Mouse (Mus musculus) hindbrain, embryonic 14.5 days (tissue): ENCODE measurements around the gene Sox6. TPM values are rescaled to one million over a fixed set of nuclear protein-coding genes. Genes with fewer than 3 reads are reported as not detected.

Experiments
- ATAC-seq: fragments of 200-750 bp; cut with Nextera tagmentation; 2 replicates; pipeline ENCODE4 v1.8.0; 2017; ENCODE audit warnings: moderate number of reproducible peaks, mild to moderate bottlenecking, moderate TSS enrichment, moderate library complexity; ENCODE audit not compliant: low FRiP score
- DNase-seq: peaks from one replicate; pipeline ENCODE4 v3.0.0-alpha.2; 2015; ENCODE audit warnings: low spot score
- H3K27ac ChIP-seq: fragments of 300-500 bp; sonication (generic); 2 replicates; pipeline ENCODE4 v1.5.1; 2014; ENCODE audit warnings: mild to moderate bottlenecking, moderate library complexity
- H3K27me3 ChIP-seq: fragments of 300-500 bp; sonication (generic); 2 replicates; pipeline ENCODE4 v1.6.1; 2014; ENCODE audit warnings: mild to moderate bottlenecking, low read length, mixed read lengths; ENCODE audit not compliant: control insufficient read depth, insufficient read depth
- H3K36me3 ChIP-seq: fragments of 300-500 bp; sonication (generic); replicated peaks from 2 replicates; pipeline ENCODE4 v1.6.1; 2014; ENCODE audit not compliant: control insufficient read depth, insufficient read depth
- H3K4me1 ChIP-seq: fragments of 300-500 bp; sonication (generic); replicated peaks from 2 replicates; pipeline ENCODE4 v1.6.1; 2014; ENCODE audit warnings: antibody characterized with exemption, low read length, mixed read lengths; ENCODE audit not compliant: control insufficient read depth, insufficient read depth
- H3K4me2 ChIP-seq: fragments of 300-500 bp; sonication (generic); replicated peaks from 2 replicates; pipeline ENCODE4 v1.6.1; 2014; ENCODE audit warnings: mild to moderate bottlenecking, moderate library complexity
- H3K4me3 ChIP-seq: fragments of 300-500 bp; sonication (generic); replicated peaks from 2 replicates; pipeline ENCODE4 v1.5.1; 2014; ENCODE audit warnings: mild to moderate bottlenecking, low read length
- H3K9ac ChIP-seq: fragments of 300-500 bp; sonication (generic); 2 replicates; pipeline ENCODE4 v1.6.1; 2014
- H3K9me3 ChIP-seq: fragments of 300-500 bp; sonication (generic); 2 replicates; pipeline ENCODE4 v1.6.1; 2016; ENCODE audit warnings: low read length; ENCODE audit not compliant: control insufficient read depth
- WGBS: fragments of 180-500 bp; shearing (Covaris S2); extraction: QIAGEN DNeasy Blood & Tissue Kit; methylation state at CpG from one replicate; pipeline ENCODE4 v1.1.7; 2014; 5-methylcytosine and 5-hydroxymethylcytosine counted together
- polyA plus RNA-seq: library from polyadenylated mRNA; unstranded; fragments of >200 nt; fragmentation: Nextera tagmentation; extraction: Ambion mirVana; gene quantifications from 2 replicates; pipeline ENCODE4 v1.2.1, GENCODE M21; 2014

Gene Sox6
- polyA plus RNA-seq, 1 experiment from 2014 or later = 32.7 TPM

GRCm38 (mm10) chr7:115952235-115952634 lies 86.4 kb downstream of the Sox6 start:
- Histone ChIP-seq H3K9me3 (no peaks in the 10 kb centered on the region), H3K36me3 (no peaks in the 10 kb centered on the region), H3K27ac (no peak overlapping the region), H3K4me1 (no peaks in the 10 kb centered on the region), H3K27me3 (no peaks in the 10 kb centered on the region), H3K4me2 (no peak overlapping the region), H3K9ac (no peak overlapping the region), H3K4me3 (no peak overlapping the region)
- ATAC-seq (no peak), DNase-seq (no peak)
- WGBS = 71% methylated on average over 3 of the region's 3 CpGs

- Histone ChIP-seq H3K4me3 (no peak overlapping the region), H3K36me3 (no peaks in the 10 kb centered on the region), H3K4me1 (no peaks in the 10 kb centered on the region), H3K9ac (no peak overlapping the region), H3K9me3 (no peaks in the 10 kb centered on the region), H3K27ac (no peak overlapping the region), H3K4me2 (no peak overlapping the region), H3K27me3 (no peaks in the 10 kb centered on the region)
- ATAC-seq (no peak), DNase-seq (no peak)
- WGBS = 80% methylated on average over 4 of the region's 4 CpGs
These were observed 86.9 kb downstream of the Sox6 start for GRCm38 (mm10) chr7:115951689-115952088.

GRCm38 (mm10) chr7:115947916-115948315 lies 90.7 kb downstream of the Sox6 start:
- no peak for DNase-seq
- H3K9me3 ChIP-seq = no peaks in the 10 kb centered on the region
- H3K9ac ChIP-seq = no peak overlapping the region
- 67% methylated on average over 2 of the region's 2 CpGs for WGBS
- H3K36me3 ChIP-seq = no peaks in the 10 kb centered on the region
- no peak overlapping the region for H3K4me2 ChIP-seq
- no peak overlapping the region for H3K27ac ChIP-seq
- H3K4me1 ChIP-seq = no peaks in the 10 kb centered on the region
- ATAC-seq = no peak
- H3K4me3 ChIP-seq = no peak overlapping the region
- H3K27me3 ChIP-seq = no peaks in the 10 kb centered on the region

DNA sequence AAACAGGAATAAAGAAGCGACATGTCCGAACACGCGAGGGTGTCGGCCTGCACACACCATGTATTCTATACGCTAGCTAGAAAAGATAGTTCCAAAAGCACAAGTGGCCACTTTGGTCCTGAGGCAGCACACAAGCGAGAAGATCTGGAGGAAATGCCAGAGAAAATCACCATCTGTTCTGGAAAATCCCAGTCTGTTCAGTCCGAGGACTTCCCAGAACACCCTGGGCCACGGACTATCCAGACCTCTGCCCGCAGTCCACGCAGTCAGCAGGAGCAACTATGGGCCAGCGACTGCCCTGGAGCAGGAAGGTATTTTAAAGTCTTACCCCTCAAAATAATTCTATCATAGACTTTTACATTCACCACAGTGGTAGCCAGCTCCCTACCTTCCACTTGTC lies 92.0 kb downstream of the Sox6 start:
- 96% methylated on average over 12 of the region's 12 CpGs for WGBS
- Histone ChIP-seq H3K9me3 (no peaks in the 10 kb centered on the region), H3K27me3 (no peaks in the 10 kb centered on the region), H3K9ac (no peak overlapping the region), H3K4me1 (no peaks in the 10 kb centered on the region), H3K4me2 (no peak overlapping the region), H3K27ac (no peak overlapping the region), H3K36me3 (no peaks in the 10 kb centered on the region), H3K4me3 (no peak overlapping the region)
- ATAC-seq = no peak
- DNase-seq = no peak

DNA sequence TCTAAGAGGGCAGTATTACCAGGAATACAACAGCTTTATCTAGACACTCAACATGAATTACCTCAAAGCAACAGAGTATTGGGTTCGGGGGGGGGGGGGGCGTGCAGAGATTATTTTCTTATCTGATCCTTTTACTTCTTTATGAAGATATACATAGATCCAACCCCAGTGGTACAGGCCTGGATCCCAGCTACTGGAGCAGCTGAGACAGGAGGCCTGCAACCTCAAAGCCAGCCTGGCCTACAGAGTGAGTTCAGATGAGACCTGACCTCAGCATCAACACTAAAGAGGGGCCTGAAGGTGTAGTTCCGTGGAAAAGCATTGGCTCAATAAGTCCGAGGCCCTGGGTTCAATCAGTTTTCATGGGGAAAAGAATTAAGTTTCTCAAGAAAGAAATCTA lies 93.1 kb downstream of the Sox6 start:
- Histone ChIP-seq H3K27me3 (no peaks in the 10 kb centered on the region), H3K4me1 (no peaks in the 10 kb centered on the region), H3K27ac (no peak overlapping the region), H3K4me3 (no peak overlapping the region), H3K4me2 (no peak overlapping the region), H3K9me3 (no peaks in the 10 kb centered on the region), H3K9ac (no peak overlapping the region), H3K36me3 (no peaks in the 10 kb centered on the region)
- 90% methylated on average over 4 of the region's 4 CpGs for WGBS
- DNase-seq (no peak), ATAC-seq (no peak)

DNA sequence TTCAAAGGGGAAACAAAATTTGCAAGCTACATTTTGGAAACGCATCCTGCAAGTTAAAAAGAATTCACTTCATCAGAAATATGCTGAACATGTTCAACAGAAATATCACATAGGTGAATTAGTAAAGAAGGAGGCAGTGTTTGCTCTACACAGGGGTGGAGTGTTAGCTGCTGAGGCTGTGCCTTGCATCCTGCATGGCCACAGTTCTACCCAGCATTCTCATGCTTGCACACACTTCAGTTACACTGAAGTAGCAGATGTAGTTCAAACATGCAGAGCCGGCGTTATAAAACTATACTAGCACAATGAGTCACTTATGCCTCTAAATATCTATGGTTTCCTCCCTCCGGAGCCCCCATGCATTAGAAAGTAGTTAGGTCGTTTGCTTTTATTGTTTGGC lies 94.3 kb downstream of the Sox6 start:
- Histone ChIP-seq H3K4me2 (no peak overlapping the region), H3K27me3 (no peaks in the 10 kb centered on the region), H3K4me3 (no peak overlapping the region), H3K36me3 (no peaks in the 10 kb centered on the region), H3K27ac (no peak overlapping the region), H3K4me1 (no peaks in the 10 kb centered on the region), H3K9me3 (no peaks in the 10 kb centered on the region), H3K9ac (no peak overlapping the region)
- DNase-seq (no peak), ATAC-seq (no peak)
- 69% methylated on average over 5 of the region's 5 CpGs for WGBS

GRCm38 (mm10) chr7:115941766-115942165 lies 96.8 kb downstream of the Sox6 start:
- H3K4me3 ChIP-seq = no peak overlapping the region
- no peak for ATAC-seq
- no peak overlapping the region for H3K9ac ChIP-seq
- H3K36me3 ChIP-seq = no peaks in the 10 kb centered on the region
- WGBS = 60% methylated on average over 6 of the region's 6 CpGs
- H3K4me2 ChIP-seq = no peak overlapping the region
- no peak for DNase-seq
- no peaks in the 10 kb centered on the region; the same call in 1 of the 2 replicates for H3K27me3 ChIP-seq
- H3K27ac ChIP-seq = no peak overlapping the region
- no peaks in the 10 kb centered on the region for H3K9me3 ChIP-seq
- H3K4me1 ChIP-seq = no peaks in the 10 kb centered on the region

DNA sequence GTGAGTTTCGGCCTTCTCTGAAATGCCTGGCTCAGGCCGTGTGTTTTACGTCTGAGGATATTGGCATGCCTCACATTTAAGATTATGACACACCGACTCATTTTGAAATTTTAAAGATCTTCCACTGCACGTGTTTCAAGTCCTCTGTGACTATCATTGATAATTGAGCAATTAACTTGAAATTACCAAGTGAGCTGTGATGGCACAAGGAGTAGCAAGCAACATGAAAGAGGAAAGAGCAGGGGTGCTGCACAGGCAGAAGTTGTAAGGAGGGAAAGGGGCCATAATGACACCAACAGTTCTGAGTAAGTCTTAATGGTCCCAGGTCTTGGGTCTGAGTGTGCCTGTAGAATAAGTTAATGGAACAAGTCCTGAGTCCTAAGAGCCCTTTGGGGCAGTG lies 99.3 kb downstream of the Sox6 start:
- Histone ChIP-seq H3K9ac (no peak overlapping the region), H3K27me3 (no peaks in the 10 kb centered on the region; the same call in 1 of the 2 replicates), H3K4me2 (no peak overlapping the region), H3K4me1 (no peaks in the 10 kb centered on the region), H3K4me3 (no peak overlapping the region), H3K36me3 (no peaks in the 10 kb centered on the region), H3K27ac (no peak overlapping the region), H3K9me3 (no peaks in the 10 kb centered on the region)
- no peak for DNase-seq
- no peak for ATAC-seq
- 84% methylated on average over 5 of the region's 5 CpGs for WGBS

DNA sequence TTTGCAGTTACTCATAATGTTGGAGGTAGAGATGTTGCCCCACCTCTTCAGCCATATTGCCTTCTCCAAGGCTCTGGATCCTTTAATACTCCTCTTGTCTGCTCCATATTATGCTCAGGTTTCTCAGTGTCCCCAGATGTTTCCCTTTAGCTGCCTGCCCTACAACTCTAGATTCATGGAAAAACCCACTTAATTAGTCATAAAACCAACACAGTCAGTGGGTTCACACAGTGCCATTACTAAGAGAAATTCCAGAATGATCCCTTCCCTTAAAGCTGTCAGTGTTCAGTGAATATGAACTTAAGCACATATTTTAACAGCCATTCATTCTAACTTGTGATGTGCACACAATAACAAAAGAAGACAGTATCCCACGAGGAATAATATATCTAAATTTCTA lies 101.7 kb downstream of the Sox6 start:
- Histone ChIP-seq H3K36me3 (no peaks in the 10 kb centered on the region), H3K27ac (no peak overlapping the region), H3K4me2 (no peak overlapping the region), H3K4me1 (no peaks in the 10 kb centered on the region), H3K9ac (no peak overlapping the region), H3K4me3 (no peak overlapping the region), H3K9me3 (no peaks in the 10 kb centered on the region), H3K27me3 (no peaks in the 10 kb centered on the region; the same call in 1 of the 2 replicates)
- DNase-seq = no peak
- 79% methylated on average over 1 of the region's 1 CpGs for WGBS
- ATAC-seq = no peak

- no peak overlapping the region for H3K4me3 ChIP-seq
- WGBS = 89% methylated on average over 1 of the region's 1 CpGs
- DNase-seq (no peak), ATAC-seq (no peak)
- H3K36me3 ChIP-seq = no peaks in the 10 kb centered on the region
- H3K27me3 ChIP-seq = no peaks in the 10 kb centered on the region
- H3K9ac ChIP-seq = no peak overlapping the region
- no peak overlapping the region for H3K4me2 ChIP-seq
- peaks cover 5% of the 10 kb centered on the region; the same call in 1 of the 2 replicates for H3K4me1 ChIP-seq
- no peaks in the 10 kb centered on the region for H3K9me3 ChIP-seq
- H3K27ac ChIP-seq = no peak overlapping the region
These were observed 123.3 kb downstream of the Sox6 start for GRCm38 (mm10) chr7:115915338-115915737.
